Mouse (Mus musculus) neural tube, embryonic 11.5 days (tissue): ENCODE data around the gene Slc39a5. TPM values are rescaled to one million over a fixed set of nuclear protein-coding genes. Genes with fewer than 3 reads are reported as not detected.

Experiments used
- ATAC-seq: fragments of 200-750 bp; cut with Nextera tagmentation; 2 replicates; pipeline ENCODE4 v1.8.0; 2017; ENCODE audit warnings: moderate number of reproducible peaks, mild to moderate bottlenecking, moderate TSS enrichment, moderate library complexity; ENCODE audit not compliant: insufficient read depth, low FRiP score, low TSS enrichment
- DNase-seq: peaks from one replicate; pipeline ENCODE4 v3.0.0-alpha.2; 2015; ENCODE audit warnings: low spot score
- H3K27ac ChIP-seq: fragments of 300-500 bp; sonication (generic); 2 replicates; pipeline ENCODE4 v1.5.1; 2014; ENCODE audit warnings: low read depth, mild to moderate bottlenecking, low read length
- H3K27me3 ChIP-seq: fragments of 300-500 bp; sonication (generic); 2 replicates; pipeline ENCODE4 v1.6.1; 2014; ENCODE audit warnings: mild to moderate bottlenecking, low read length, mixed read lengths; ENCODE audit not compliant: control insufficient read depth, insufficient read depth
- H3K36me3 ChIP-seq: fragments of 300-500 bp; sonication (generic); 2 replicates; pipeline ENCODE4 v1.6.1; 2014; ENCODE audit warnings: mild to moderate bottlenecking, low read length, moderate library complexity, mixed read lengths; ENCODE audit not compliant: control insufficient read depth, insufficient read depth
- H3K4me1 ChIP-seq: fragments of 300-500 bp; sonication (generic); 2 replicates; pipeline ENCODE4 v1.6.1; 2014; ENCODE audit warnings: low read length, mixed read lengths; ENCODE audit not compliant: control insufficient read depth, insufficient read depth
- H3K4me2 ChIP-seq: fragments of 300-500 bp; sonication (generic); 2 replicates; pipeline ENCODE4 v1.6.1; 2014; ENCODE audit warnings: low read depth, mild to moderate bottlenecking, moderate library complexity
- H3K4me3 ChIP-seq: fragments of 300-500 bp; sonication (generic); 2 replicates; pipeline ENCODE4 v1.5.1; 2014; ENCODE audit warnings: low read depth, low read length
- H3K9ac ChIP-seq: fragments of 300-500 bp; sonication (generic); 2 replicates; pipeline ENCODE4 v1.6.1; 2014; ENCODE audit warnings: mild to moderate bottlenecking, low read length
- H3K9me3 ChIP-seq: fragments of 300-500 bp; sonication (generic); 2 replicates; pipeline ENCODE4 v1.6.1; 2016; ENCODE audit warnings: low read length; ENCODE audit not compliant: control insufficient read depth
- WGBS: fragments of 180-500 bp; shearing (Covaris S2); extraction: QIAGEN DNeasy Blood & Tissue Kit; methylation state at CpG from one replicate; pipeline ENCODE4 v1.1.7; 2014; 5-methylcytosine and 5-hydroxymethylcytosine counted together
- polyA plus RNA-seq: library from polyadenylated mRNA; unstranded; fragments of >200 nt; fragmentation: Nextera tagmentation; extraction: Ambion mirVana; gene quantifications from 2 replicates; pipeline ENCODE4 v1.2.1, GENCODE M21; 2014

The Slc39a5 gene
- polyA plus RNA-seq, 1 experiment from 2014 or later: not detected

DNA sequence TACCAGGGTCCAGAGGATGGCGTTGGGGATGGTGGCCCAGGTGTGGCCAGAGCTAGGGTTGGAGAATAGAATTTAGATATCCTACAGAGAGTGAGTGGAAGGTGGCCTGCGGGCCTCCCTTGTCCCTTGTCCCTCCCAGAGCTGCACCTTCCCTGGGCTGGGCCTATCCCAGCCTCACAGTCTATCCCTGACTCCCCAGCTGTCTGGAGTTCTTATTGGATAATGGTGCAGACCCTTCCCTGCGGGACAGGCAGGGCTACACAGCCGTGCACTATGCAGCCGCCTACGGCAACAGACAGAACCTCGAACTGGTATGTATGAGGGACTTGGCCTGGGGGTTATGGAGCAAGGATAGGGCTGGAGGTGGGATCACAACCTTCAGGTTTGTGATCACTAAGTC, 15.1 kb downstream of the Slc39a5 start:
- H3K4me2 ChIP-seq: no peak overlapping the region
- no peaks in the 10 kb centered on the region for H3K9me3 ChIP-seq
- DNase-seq (no peak), ATAC-seq (0 out of 2 replicates have a peak, but pooled peaks have one; percentile 27)
- no peak overlapping the region for H3K27ac ChIP-seq
- no peak overlapping the region for H3K4me3 ChIP-seq
- H3K4me1 ChIP-seq: no peaks in the 10 kb centered on the region
- 94% methylated on average over 7 of the region's 7 CpGs for WGBS
- H3K9ac ChIP-seq: no peak overlapping the region
- H3K36me3 ChIP-seq: peaks cover 60% of the 10 kb centered on the region
- no peaks in the 10 kb centered on the region for H3K27me3 ChIP-seq

DNA sequence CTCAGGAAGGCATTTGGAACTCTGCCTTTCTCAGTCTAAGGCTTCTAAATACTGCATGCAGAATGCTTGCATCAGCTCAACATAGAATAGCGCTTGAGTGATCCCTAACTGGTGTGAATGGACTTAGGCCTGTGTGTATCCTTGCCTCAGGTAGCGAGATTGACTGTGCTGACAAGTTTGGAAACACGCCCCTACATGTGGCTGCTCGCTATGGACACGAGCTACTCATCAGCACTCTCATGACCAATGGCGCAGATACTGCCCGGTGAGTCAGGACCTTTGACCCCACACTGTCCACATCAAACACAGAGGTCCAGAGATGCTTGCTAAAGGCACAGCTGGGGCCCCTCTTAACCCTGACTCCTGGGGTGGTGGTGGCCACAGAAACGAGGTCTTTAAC, 18.5 kb downstream of the Slc39a5 start:
- Histone ChIP-seq H3K4me2 (no peak overlapping the region), H3K4me3 (no peak overlapping the region), H3K27ac (no peak overlapping the region), H3K9me3 (no peaks in the 10 kb centered on the region), H3K36me3 (peaks cover 45% of the 10 kb centered on the region), H3K27me3 (no peaks in the 10 kb centered on the region), H3K9ac (no peak overlapping the region), H3K4me1 (peaks cover 10% of the 10 kb centered on the region)
- ATAC-seq (no peak), DNase-seq (no peak)
- 92% methylated on average over 8 of the region's 8 CpGs for WGBS

DNA sequence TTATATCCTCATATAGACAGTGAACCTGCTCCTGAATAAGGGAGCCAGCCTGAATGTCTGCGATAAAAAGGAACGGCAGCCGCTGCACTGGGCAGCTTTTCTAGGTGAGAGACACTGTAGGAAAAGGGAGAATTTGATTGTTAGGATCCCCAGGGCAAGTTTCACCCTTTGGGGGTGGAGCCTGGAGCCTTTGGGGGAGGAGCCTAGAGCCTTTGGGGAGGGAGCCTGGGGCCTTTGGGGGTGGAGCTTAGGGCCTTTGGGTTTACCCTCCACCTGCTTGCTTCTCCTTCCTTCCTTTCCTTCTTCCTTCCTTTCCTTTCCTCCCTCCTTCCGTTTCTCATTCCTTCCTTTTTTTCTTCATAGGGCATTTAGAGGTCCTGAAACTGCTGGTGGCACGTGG, 20.5 kb downstream of the Slc39a5 start:
- ATAC-seq (no peak), DNase-seq (no peak)
- Histone ChIP-seq H3K36me3 (peaks cover 33% of the 10 kb centered on the region), H3K4me1 (peaks cover 10% of the 10 kb centered on the region), H3K4me3 (no peak overlapping the region), H3K9me3 (no peaks in the 10 kb centered on the region), H3K27me3 (no peaks in the 10 kb centered on the region), H3K27ac (no peak overlapping the region), H3K9ac (no peak overlapping the region), H3K4me2 (no peak overlapping the region)
- 86% methylated on average over 5 of the region's 5 CpGs for WGBS

DNA sequence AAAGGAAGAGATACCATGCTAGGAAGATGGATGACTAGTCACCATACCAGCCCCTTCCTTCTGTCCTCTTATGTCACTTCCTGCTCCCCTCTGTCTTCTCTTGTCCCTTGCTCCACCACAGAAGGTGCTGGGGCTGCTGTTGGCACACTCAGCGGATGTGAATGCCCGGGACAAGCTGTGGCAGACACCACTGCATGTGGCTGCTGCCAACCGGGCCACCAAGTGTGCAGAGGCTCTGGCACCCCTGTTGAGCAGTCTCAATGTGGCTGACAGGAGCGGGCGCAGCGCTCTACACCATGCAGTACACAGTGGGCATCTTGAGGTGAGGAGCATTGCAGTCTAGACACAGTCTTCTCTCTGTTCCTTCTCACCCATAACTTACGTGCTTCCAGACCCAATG, 21.8 kb downstream of the Slc39a5 start:
- Histone ChIP-seq H3K4me2 (no peak overlapping the region), H3K9me3 (no peaks in the 10 kb centered on the region), H3K9ac (no peak overlapping the region), H3K4me3 (no peak overlapping the region; the same call in 1 of the 2 replicates), H3K4me1 (peaks cover 10% of the 10 kb centered on the region), H3K27ac (no peak overlapping the region), H3K36me3 (peaks cover 33% of the 10 kb centered on the region), H3K27me3 (no peaks in the 10 kb centered on the region)
- 99% methylated on average over 7 of the region's 7 CpGs for WGBS
- DNase-seq: no peak
- ATAC-seq: no peak

DNA sequence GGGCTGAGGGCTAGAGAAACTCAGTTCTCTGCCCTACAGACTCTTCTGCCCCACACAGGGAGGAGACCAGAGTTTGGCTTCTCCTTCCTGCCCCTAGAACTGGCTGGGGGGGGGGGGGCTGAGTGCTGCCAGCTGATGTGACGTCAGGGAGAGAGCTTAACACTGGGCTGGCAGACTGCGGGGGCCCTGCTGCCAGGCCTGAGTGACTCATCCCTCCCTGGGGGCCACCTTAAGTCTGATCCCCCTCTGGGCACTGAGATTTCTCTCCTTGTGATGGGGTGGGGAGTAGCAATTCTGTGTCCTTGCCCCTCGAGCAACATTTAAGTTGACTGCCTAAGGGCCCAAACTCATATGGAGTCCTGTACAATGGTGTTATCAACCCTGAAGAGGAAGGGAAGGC, 22.6 kb downstream of the Slc39a5 start:
- no peak overlapping the region for H3K27ac ChIP-seq
- DNase-seq (no peak), ATAC-seq (no peak)
- H3K4me3 ChIP-seq: peak overlapping the region; percentile 99
- peak overlapping the region; percentile 79 for H3K4me2 ChIP-seq
- H3K36me3 ChIP-seq: peaks cover 30% of the 10 kb centered on the region
- no peaks in the 10 kb centered on the region for H3K9me3 ChIP-seq
- H3K9ac ChIP-seq: no peak overlapping the region
- peaks cover 10% of the 10 kb centered on the region for H3K4me1 ChIP-seq
- no peaks in the 10 kb centered on the region for H3K27me3 ChIP-seq
- WGBS: 70% methylated on average over 3 of the region's 3 CpGs

DNA sequence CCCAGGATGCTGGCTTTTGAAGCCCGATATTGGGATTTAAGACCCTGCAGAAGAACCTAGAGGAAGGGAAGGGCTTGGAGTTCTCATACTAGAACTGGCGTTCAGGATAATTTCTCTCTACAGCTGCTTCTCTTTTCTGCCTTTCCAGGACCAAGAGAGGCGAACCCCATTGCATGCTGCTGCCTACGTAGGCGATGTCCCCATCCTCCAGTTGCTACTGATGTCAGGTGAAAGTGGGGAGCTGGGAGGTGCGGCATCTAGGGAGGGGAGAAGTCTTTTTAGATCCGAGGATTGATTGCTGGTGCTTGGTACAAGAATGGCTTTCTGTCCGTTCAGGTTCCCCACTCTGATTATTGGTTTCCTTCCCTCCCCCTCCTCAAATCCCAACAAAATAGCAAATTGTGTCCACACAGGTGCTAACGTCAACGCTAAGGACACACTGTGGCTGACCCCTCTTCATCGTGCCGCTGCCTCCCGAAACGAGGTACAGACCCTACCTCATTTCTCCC, 23.0 kb downstream of the Slc39a5 start:
- WGBS: 59% methylated on average over 14 of the region's 14 CpGs
- Histone ChIP-seq H3K9me3 (no peaks in the 10 kb centered on the region), H3K36me3 (peaks cover 27% of the 10 kb centered on the region), H3K4me2 (peak overlapping the region; percentile 79), H3K9ac (peak overlapping the region; percentile 98), H3K4me3 (peak overlapping the region; percentile 99), H3K27me3 (no peaks in the 10 kb centered on the region), H3K27ac (no peak overlapping the region), H3K4me1 (peaks cover 10% of the 10 kb centered on the region)
- no peak for DNase-seq
- no peak for ATAC-seq

DNA sequence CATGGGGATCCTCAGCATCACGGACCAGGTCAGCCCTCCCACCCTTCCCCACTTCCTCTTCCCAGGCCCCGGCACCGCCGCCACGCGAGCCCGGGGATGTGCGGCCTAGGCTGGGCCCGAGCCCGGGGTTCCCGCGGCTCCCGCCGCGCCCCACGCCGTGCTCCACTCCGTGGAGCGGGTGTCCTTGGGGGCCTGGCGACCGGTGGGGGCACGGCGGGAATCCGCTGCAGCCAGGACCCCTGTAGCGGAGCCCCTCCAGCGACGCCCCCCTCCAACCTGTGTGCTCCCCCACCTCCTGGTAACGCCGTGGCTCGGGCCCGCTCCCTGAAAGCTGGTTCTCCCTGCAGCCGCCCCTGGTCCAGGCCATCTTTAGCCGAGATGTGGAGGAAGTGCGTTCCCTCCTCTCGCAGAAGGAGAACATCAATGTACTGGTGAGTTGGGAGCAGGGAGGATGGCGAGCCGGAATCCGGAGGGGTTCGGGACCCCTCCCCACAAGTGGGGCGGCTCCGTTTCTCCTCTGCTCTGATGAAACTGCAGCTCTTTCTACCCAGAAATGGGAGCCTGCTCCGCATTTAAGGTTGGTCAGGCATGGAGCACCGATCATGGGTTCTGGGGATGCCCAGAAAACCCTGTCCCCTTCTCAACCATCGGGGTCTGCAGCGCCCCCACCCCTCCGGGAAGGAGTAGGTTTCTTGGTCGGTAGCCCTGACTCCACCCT, 23.6 kb downstream of the Slc39a5 start:
- H3K9ac ChIP-seq: peak overlapping the region; percentile 98
- no peaks in the 10 kb centered on the region for H3K9me3 ChIP-seq
- WGBS: under 1% methylated on average over 46 of the region's 47 CpGs
- DNase-seq (peak; percentile 74), ATAC-seq (peak; percentile 84)
- no peaks in the 10 kb centered on the region for H3K27me3 ChIP-seq
- H3K27ac ChIP-seq: peak overlapping the region; percentile 90
- peaks cover 21% of the 10 kb centered on the region for H3K36me3 ChIP-seq
- H3K4me3 ChIP-seq: peak overlapping the region; percentile 99
- H3K4me1 ChIP-seq: peaks cover 10% of the 10 kb centered on the region
- peak overlapping the region; percentile 79 for H3K4me2 ChIP-seq

DNA sequence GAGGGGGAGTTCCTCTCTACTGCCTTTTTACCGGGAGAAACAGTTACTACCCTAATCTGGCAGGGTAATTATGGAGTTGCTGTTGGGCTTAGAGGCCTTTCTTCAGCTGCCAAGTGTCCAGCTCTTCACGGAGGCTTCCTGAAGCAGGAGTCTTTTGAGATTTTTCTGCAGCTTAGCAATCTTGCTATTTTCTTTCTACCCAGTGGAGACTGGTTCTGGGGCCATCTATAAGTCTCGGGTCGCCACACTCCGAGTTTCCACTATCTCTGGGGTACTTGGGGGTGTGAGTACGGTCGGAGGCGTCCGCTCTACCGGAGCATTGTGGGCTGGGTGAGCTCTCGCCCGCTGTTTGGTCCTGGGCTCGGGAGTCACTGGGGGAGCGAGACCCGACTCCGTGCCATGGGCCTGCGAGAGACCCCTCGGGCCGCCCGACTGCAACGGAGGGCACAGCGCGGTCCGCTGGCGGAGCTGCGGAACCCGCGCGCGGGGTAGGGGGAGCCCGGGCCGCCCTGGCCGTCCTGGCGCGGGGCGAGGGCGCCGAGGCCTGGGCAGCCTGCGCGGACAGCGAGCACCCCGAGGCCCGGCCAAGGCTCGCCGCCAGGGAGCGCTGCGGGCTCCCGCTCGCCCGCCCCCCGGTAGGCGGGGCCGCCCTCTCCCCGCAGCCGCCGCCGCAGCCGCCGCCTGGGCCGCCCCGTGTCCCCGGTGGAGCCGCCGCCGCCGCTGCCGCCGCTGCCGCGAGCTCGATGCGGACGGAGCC, 24.4 kb downstream of the Slc39a5 start, which contains the start of gene Ankrd52:
Gene Ankrd52, plus strand, starts transcription at position 661 of the 757 bp plus-strand sequence.
- Histone ChIP-seq H3K9ac (peak within 1 kb of the TSS; percentile 98), H3K4me3 (peak within 1 kb of the TSS; percentile 99), H3K27me3 (no peaks in the 10 kb centered on the region), H3K9me3 (no peaks in the 10 kb centered on the region), H3K4me2 (peak within 1 kb of the TSS; percentile 79), H3K27ac (peak within 1 kb of the TSS; percentile 90), H3K36me3 (peaks cover 14% of the 10 kb centered on the region), H3K4me1 (peaks cover 10% of the 10 kb centered on the region)
- whole genome bisulfite sequencing: under 1% methylated on average over 36 of the region's 73 CpGs
- ATAC-seq: peak; percentile 91
- peak; percentile 89 for DNase-seq
